Mouse (Mus musculus) hindbrain, embryonic 11.5 days (tissue): ENCODE measurements at regions not wholly inside any gene's neighbourhood (a gene's known extent, or its start where the extent isn't known, plus 50 kb on each side); places are given as distances from the start of the nearest gene placed in this dataset.

ENCODE experiments used
- ATAC-seq: fragments of 200-750 bp; cut with Nextera tagmentation; 2 replicates; pipeline ENCODE4 v1.8.0; 2017; ENCODE audit warnings: mild to moderate bottlenecking, moderate TSS enrichment, moderate library complexity; ENCODE audit not compliant: low FRiP score
- DNase-seq: peaks from one replicate; pipeline ENCODE4 v3.0.0-alpha.2; 2015; ENCODE audit warnings: low spot score
- H3K27ac ChIP-seq: fragments of 300-500 bp; sonication (generic); 2 replicates; pipeline ENCODE4 v1.5.1; 2014; ENCODE audit warnings: mild to moderate bottlenecking, low read depth, low read length
- H3K27me3 ChIP-seq: fragments of 300-500 bp; sonication (generic); 2 replicates; pipeline ENCODE4 v1.6.1; 2014; ENCODE audit warnings: mild to moderate bottlenecking, low read length, moderate library complexity, mixed read lengths; ENCODE audit not compliant: control insufficient read depth, insufficient read depth
- H3K36me3 ChIP-seq: fragments of 300-500 bp; sonication (generic); 2 replicates; pipeline ENCODE4 v1.6.1; 2014; ENCODE audit warnings: mild to moderate bottlenecking, low read length, moderate library complexity, mixed read lengths; ENCODE audit not compliant: control insufficient read depth, insufficient read depth
- H3K4me1 ChIP-seq: fragments of 300-500 bp; sonication (generic); replicated peaks from 2 replicates; pipeline ENCODE4 v1.6.1; 2014; ENCODE audit warnings: low read length, mixed read lengths; ENCODE audit not compliant: control insufficient read depth, insufficient read depth
- H3K4me2 ChIP-seq: fragments of 300-500 bp; sonication (generic); replicated peaks from 2 replicates; pipeline ENCODE4 v1.6.1; 2014; ENCODE audit warnings: mild to moderate bottlenecking, low read depth, low read length
- H3K4me3 ChIP-seq: fragments of 300-500 bp; sonication (generic); 2 replicates; pipeline ENCODE4 v1.5.1; 2014; ENCODE audit warnings: low read depth, low read length
- H3K9ac ChIP-seq: fragments of 300-500 bp; sonication (generic); 2 replicates; pipeline ENCODE4 v1.6.1; 2014; ENCODE audit warnings: low read depth, low read length
- H3K9me3 ChIP-seq: fragments of 300-500 bp; sonication (generic); 2 replicates; pipeline ENCODE4 v1.6.1; 2016; ENCODE audit warnings: low read length; ENCODE audit not compliant: control insufficient read depth
- WGBS: fragments of 180-500 bp; shearing (Covaris S2); extraction: QIAGEN DNeasy Blood & Tissue Kit; methylation state at CpG from one replicate; pipeline ENCODE4 v1.1.7; 2014; 5-methylcytosine and 5-hydroxymethylcytosine counted together

- H3K27me3 ChIP-seq: no peaks in the 10 kb centered on the region
- H3K27ac ChIP-seq: no peak overlapping the region
- ATAC-seq (no peak), DNase-seq (no peak)
- H3K4me3 ChIP-seq: no peak overlapping the region
- H3K9ac ChIP-seq: no peak overlapping the region
- no peaks in the 10 kb centered on the region for H3K9me3 ChIP-seq
- no peak overlapping the region for H3K4me2 ChIP-seq
- no peaks in the 10 kb centered on the region for H3K4me1 ChIP-seq
- H3K36me3 ChIP-seq: no peaks in the 10 kb centered on the region
- WGBS: 59% methylated on average over 7 of the region's 7 CpGs
Observed at GRCm38 (mm10) chr11:43349564-43349963, 76.5 kb downstream of the Pttg1 start.

- Histone ChIP-seq H3K4me1 (no peaks in the 10 kb centered on the region), H3K9me3 (no peaks in the 10 kb centered on the region), H3K27ac (no peak overlapping the region), H3K4me2 (no peak overlapping the region), H3K36me3 (no peaks in the 10 kb centered on the region), H3K27me3 (no peaks in the 10 kb centered on the region), H3K9ac (no peak overlapping the region), H3K4me3 (no peak overlapping the region)
- WGBS: 25% methylated on average over 4 of the region's 4 CpGs
- DNase-seq: peak; percentile 90
- peak; percentile 61; the same call in 1 of the 2 replicates for ATAC-seq
Observed at GRCm38 (mm10) chr11:43348571-43348970, 77.5 kb downstream of the Pttg1 start.

GRCm38 (mm10) chr11:43346489-43346888, 79.6 kb downstream of the Pttg1 start:
- no peak overlapping the region for H3K4me2 ChIP-seq
- H3K9me3 ChIP-seq: no peaks in the 10 kb centered on the region
- no peaks in the 10 kb centered on the region for H3K27me3 ChIP-seq
- no peak overlapping the region for H3K9ac ChIP-seq
- no peak for ATAC-seq
- H3K36me3 ChIP-seq: no peaks in the 10 kb centered on the region
- 97% methylated on average over 9 of the region's 9 CpGs for WGBS
- H3K27ac ChIP-seq: no peak overlapping the region
- no peaks in the 10 kb centered on the region for H3K4me1 ChIP-seq
- no peak overlapping the region for H3K4me3 ChIP-seq
- no peak for DNase-seq

GRCm38 (mm10) chr11:43344767-43345561, 81.1 kb downstream of the Pttg1 start:
- WGBS: 44% methylated on average over 14 of the region's 14 CpGs
- DNase-seq: peak; percentile 29
- Histone ChIP-seq H3K4me2 (no peak overlapping the region), H3K27me3 (no peaks in the 10 kb centered on the region), H3K27ac (no peak overlapping the region), H3K9ac (no peak overlapping the region), H3K4me3 (no peak overlapping the region), H3K9me3 (no peaks in the 10 kb centered on the region), H3K4me1 (no peaks in the 10 kb centered on the region), H3K36me3 (no peaks in the 10 kb centered on the region)
- ATAC-seq: peak; percentile 55; the same call in 1 of the 2 replicates

- Histone ChIP-seq H3K9me3 (no peaks in the 10 kb centered on the region), H3K9ac (no peak overlapping the region), H3K27ac (no peak overlapping the region), H3K27me3 (no peaks in the 10 kb centered on the region), H3K4me2 (no peak overlapping the region), H3K36me3 (no peaks in the 10 kb centered on the region), H3K4me3 (no peak overlapping the region), H3K4me1 (no peaks in the 10 kb centered on the region)
- ATAC-seq: no peak
- no peak for DNase-seq
- 89% methylated on average over 5 of the region's 5 CpGs for WGBS
Observed at GRCm38 (mm10) chr11:43343574-43343973, 82.5 kb downstream of the Pttg1 start.

- DNase-seq (no peak), ATAC-seq (no peak)
- H3K9me3 ChIP-seq: no peaks in the 10 kb centered on the region
- 91% methylated on average over 2 of the region's 2 CpGs for WGBS
- H3K36me3 ChIP-seq: no peaks in the 10 kb centered on the region
- no peaks in the 10 kb centered on the region for H3K27me3 ChIP-seq
- no peak overlapping the region for H3K4me2 ChIP-seq
- H3K4me1 ChIP-seq: no peaks in the 10 kb centered on the region
- H3K4me3 ChIP-seq: no peak overlapping the region
- H3K27ac ChIP-seq: no peak overlapping the region
- no peak overlapping the region for H3K9ac ChIP-seq
Observed at GRCm38 (mm10) chr11:43338377-43338993, 87.6 kb downstream of the Pttg1 start.

- WGBS: 70% methylated on average over 7 of the region's 7 CpGs
- Histone ChIP-seq H3K4me1 (no peaks in the 10 kb centered on the region), H3K9ac (no peak overlapping the region), H3K27ac (no peak overlapping the region), H3K27me3 (no peaks in the 10 kb centered on the region), H3K9me3 (no peaks in the 10 kb centered on the region), H3K4me3 (no peak overlapping the region), H3K36me3 (no peaks in the 10 kb centered on the region), H3K4me2 (no peak overlapping the region)
- ATAC-seq (peak; percentile 63; the same call in 1 of the 2 replicates), DNase-seq (no peak)
Observed at GRCm38 (mm10) chr11:43335668-43336265, 90.3 kb downstream of the Pttg1 start.

GRCm38 (mm10) chr11:43333547-43333946, 92.5 kb downstream of the Pttg1 start:
- no peaks in the 10 kb centered on the region for H3K27me3 ChIP-seq
- no peak overlapping the region for H3K27ac ChIP-seq
- no peaks in the 10 kb centered on the region for H3K4me1 ChIP-seq
- no peaks in the 10 kb centered on the region for H3K9me3 ChIP-seq
- H3K9ac ChIP-seq: no peak overlapping the region
- no peaks in the 10 kb centered on the region for H3K36me3 ChIP-seq
- ATAC-seq (no peak), DNase-seq (no peak)
- H3K4me3 ChIP-seq: no peak overlapping the region
- 79% methylated on average over 4 of the region's 4 CpGs for WGBS
- no peak overlapping the region for H3K4me2 ChIP-seq
